Mouse (Mus musculus) thymus, adult 2 months (tissue): Measurements from ENCODE around the gene Vac14. TPM values are rescaled to one million over a fixed set of nuclear protein-coding genes. Genes with fewer than 3 reads are reported as not detected.

Experiments
- DNase-seq: peaks from one replicate; pipeline ENCODE4 v3.0.0; 2021
- H3K27ac ChIP-seq: fragments of 200-500 bp; 2 replicates; pipeline ENCODE4 v1.5.1; 2012; ENCODE audit warnings: low read length, control low read depth; ENCODE audit not compliant: control insufficient read depth, insufficient read depth
- H3K27me3 ChIP-seq: fragments of 200-500 bp; 2 replicates; pipeline ENCODE4 v1.6.1; 2012; ENCODE audit warnings: mild to moderate bottlenecking, low read length, moderate library complexity, mixed read lengths; ENCODE audit not compliant: control insufficient read depth, insufficient read depth
- H3K36me3 ChIP-seq: fragments of 200-500 bp; 2 replicates; pipeline ENCODE4 v1.6.1; 2012; ENCODE audit warnings: mild to moderate bottlenecking, low read length, moderate library complexity; ENCODE audit not compliant: control insufficient read depth, insufficient read depth
- H3K4me1 ChIP-seq: fragments of 200-500 bp; replicated peaks from 2 replicates; pipeline ENCODE4 v1.6.1; 2012; ENCODE audit warnings: low read length; ENCODE audit not compliant: control insufficient read depth, insufficient read depth
- H3K4me3 ChIP-seq: fragments of 200-500 bp; 2 replicates; pipeline ENCODE4 v1.5.1; 2012; ENCODE audit warnings: mild to moderate bottlenecking, low read length, control low read depth, moderate library complexity; ENCODE audit not compliant: control insufficient read depth, insufficient read depth
- CTCF ChIP-seq: fragments of 200-500 bp; IDR thresholded peaks from 2 replicates; pipeline ENCODE4 v1.5.1; 2012; ENCODE audit warnings: mild to moderate bottlenecking, control low read depth, low read length, moderate library complexity, borderline replicate concordance; ENCODE audit not compliant: control insufficient read depth, poor library complexity, insufficient read depth; ENCODE audit errors: extremely low read depth
- POLR2A ChIP-seq: fragments of 200-500 bp; IDR thresholded peaks from 2 replicates; pipeline ENCODE4 v1.6.1; 2012; ENCODE audit warnings: mild to moderate bottlenecking, low read length, control low read depth, moderate library complexity; ENCODE audit not compliant: control insufficient read depth, poor library complexity, insufficient read depth; ENCODE audit errors: extremely low read depth
- WGBS: fragments of 180-500 bp; shearing (Covaris S2); methylation state at CpG from one replicate; pipeline ENCODE4 v1.1.7; 2018; 5-methylcytosine and 5-hydroxymethylcytosine counted together
- polyA plus RNA-seq: library from polyadenylated mRNA; depleted of rRNA; stranded (reverse); fragments of >200 nt; gene quantifications from 2 replicates; pipeline ENCODE4 v1.2.3, GENCODE M21; 2012

Gene Vac14
- polyA plus RNA-seq, 1 experiment = 59.4 TPM

GRCm38 (mm10) chr8:110725084-110725838 is 106.9 kb downstream of the Vac14 start:
- H3K36me3 ChIP-seq = no peaks in the 10 kb centered on the region
- H3K27ac ChIP-seq = no peak overlapping the region
- no peaks in the 10 kb centered on the region; the same call in 1 of the 2 replicates for H3K27me3 ChIP-seq
- H3K4me3 ChIP-seq = no peak overlapping the region
- peaks cover 14% of the 10 kb centered on the region for H3K4me1 ChIP-seq
- TF ChIP-seq CTCF = no peak
- no peak for TF ChIP-seq POLR2A
- WGBS = 89% methylated on average over 7 of the region's 7 CpGs
- DNase-seq = no peak

GRCm38 (mm10) chr8:110726893-110727292 is 108.5 kb downstream of the Vac14 start:
- Histone ChIP-seq H3K27ac (no peak overlapping the region), H3K36me3 (no peaks in the 10 kb centered on the region), H3K4me3 (no peak overlapping the region), H3K4me1 (peaks cover 4% of the 10 kb centered on the region), H3K27me3 (no peaks in the 10 kb centered on the region)
- DNase-seq = peak; percentile 58
- 24% methylated on average over 18 of the region's 18 CpGs for WGBS
- TF ChIP-seq CTCF (peak; percentile 86), POLR2A (no peak)

GRCm38 (mm10) chr8:110731346-110731859 is 113.0 kb downstream of the Vac14 start:
- TF ChIP-seq CTCF (no peak), POLR2A (no peak)
- WGBS = 96% methylated on average over 8 of the region's 8 CpGs
- no peaks in the 10 kb centered on the region for H3K36me3 ChIP-seq
- no peak overlapping the region for H3K4me3 ChIP-seq
- no peak for DNase-seq
- no peaks in the 10 kb centered on the region for H3K27me3 ChIP-seq
- H3K27ac ChIP-seq = no peak overlapping the region
- no peaks in the 10 kb centered on the region for H3K4me1 ChIP-seq

GRCm38 (mm10) chr8:110733036-110733435 is 114.7 kb downstream of the Vac14 start:
- H3K27ac ChIP-seq = no peak overlapping the region
- no peak for DNase-seq
- no peaks in the 10 kb centered on the region for H3K36me3 ChIP-seq
- H3K4me1 ChIP-seq = no peaks in the 10 kb centered on the region
- no peak for TF ChIP-seq CTCF
- TF ChIP-seq POLR2A = no peak
- 90% methylated on average over 8 of the region's 8 CpGs for WGBS
- no peaks in the 10 kb centered on the region for H3K27me3 ChIP-seq
- no peak overlapping the region for H3K4me3 ChIP-seq

GRCm38 (mm10) chr8:110738591-110739195 is 120.3 kb downstream of the Vac14 start:
- Histone ChIP-seq H3K27me3 (no peaks in the 10 kb centered on the region), H3K36me3 (no peaks in the 10 kb centered on the region), H3K27ac (no peak overlapping the region), H3K4me1 (no peaks in the 10 kb centered on the region), H3K4me3 (no peak overlapping the region)
- no peak for DNase-seq
- WGBS = 96% methylated on average over 35 of the region's 35 CpGs
- TF ChIP-seq POLR2A (no peak), CTCF (no peak)

DNA sequence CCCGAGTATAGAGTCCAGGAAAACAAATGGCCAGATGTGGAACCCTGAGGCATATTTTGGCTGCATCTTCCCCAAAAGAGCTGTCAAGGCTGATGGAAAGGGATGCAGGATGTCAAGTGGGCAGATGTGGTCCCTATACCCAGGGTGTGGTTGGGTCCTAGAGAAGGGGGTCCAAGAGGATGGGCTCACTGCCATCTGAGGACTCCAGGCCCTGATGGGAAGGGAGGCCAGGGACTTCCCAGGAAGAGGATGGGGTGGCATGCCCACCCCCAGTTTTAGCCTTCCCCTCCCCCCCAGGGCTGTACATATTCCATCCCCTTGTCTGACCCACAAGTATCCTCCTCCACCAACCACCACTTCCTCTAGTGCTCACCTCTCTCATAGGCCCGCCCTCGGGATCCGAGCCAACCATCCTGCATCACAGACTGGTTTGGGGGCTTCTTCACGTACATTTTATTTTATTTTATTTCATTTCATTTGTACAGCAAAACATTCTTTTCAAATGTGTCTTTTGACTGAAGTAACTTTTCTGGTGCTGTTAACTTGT is 122.3 kb downstream of the Vac14 start:
- no peak overlapping the region for H3K27ac ChIP-seq
- WGBS = 72% methylated on average over 5 of the region's 5 CpGs
- DNase-seq = no peak
- TF ChIP-seq POLR2A = no peak
- no peak for TF ChIP-seq CTCF
- no peak overlapping the region for H3K4me3 ChIP-seq
- H3K4me1 ChIP-seq = no peaks in the 10 kb centered on the region
- no peaks in the 10 kb centered on the region for H3K36me3 ChIP-seq
- H3K27me3 ChIP-seq = no peaks in the 10 kb centered on the region
